Mouse (Mus musculus) forebrain, postnatal 0 days (tissue): ENCODE results near the gene 1110008P14Rik. TPM values are rescaled to one million over a fixed set of nuclear protein-coding genes. Genes with fewer than 3 reads are reported as not detected.

Experiments
- ATAC-seq: fragments of 200-750 bp; cut with Nextera tagmentation; 2 replicates; pipeline ENCODE4 v1.8.0; 2017; ENCODE audit warnings: mild to moderate bottlenecking, moderate library complexity
- DNase-seq: peaks from one replicate; pipeline ENCODE4 v3.0.0-alpha.2; 2015
- H3K27ac ChIP-seq: fragments of 300-500 bp; sonication (generic); 2 replicates; pipeline ENCODE4 v1.5.1; 2014; ENCODE audit warnings: low read depth, mild to moderate bottlenecking, antibody characterized with exemption, low read length, moderate library complexity, mixed read lengths
- H3K27me3 ChIP-seq: fragments of 300-500 bp; sonication (generic); 2 replicates; pipeline ENCODE4 v1.6.1; 2014; ENCODE audit warnings: mild to moderate bottlenecking, low read length, mixed read lengths; ENCODE audit not compliant: insufficient read depth
- H3K36me3 ChIP-seq: fragments of 300-500 bp; sonication (generic); 2 replicates; pipeline ENCODE4 v1.6.1; 2014; ENCODE audit warnings: mild to moderate bottlenecking, moderate library complexity; ENCODE audit not compliant: insufficient read depth
- H3K4me1 ChIP-seq: fragments of 300-500 bp; sonication (generic); 2 replicates; pipeline ENCODE4 v1.6.1; 2014; ENCODE audit warnings: antibody characterized with exemption; ENCODE audit not compliant: insufficient read depth
- H3K4me2 ChIP-seq: fragments of 300-500 bp; sonication (generic); 2 replicates; pipeline ENCODE4 v1.6.1; 2014; ENCODE audit warnings: low read depth, mild to moderate bottlenecking, moderate library complexity
- H3K4me3 ChIP-seq: fragments of 300-500 bp; sonication (generic); 2 replicates; pipeline ENCODE4 v1.5.1; 2014; ENCODE audit warnings: low read depth, low read length, mixed read lengths
- H3K9ac ChIP-seq: fragments of 300-500 bp; sonication (generic); 2 replicates; pipeline ENCODE4 v1.6.1; 2014; ENCODE audit warnings: mild to moderate bottlenecking
- H3K9me3 ChIP-seq: fragments of 300-500 bp; sonication (generic); 2 replicates; pipeline ENCODE4 v1.6.1; 2016; ENCODE audit warnings: low read length
- CTCF ChIP-seq: sonication (generic); IDR thresholded peaks from 2 replicates; pipeline ENCODE4 v1.5.1; 2016; ENCODE audit warnings: antibody characterized with exemption, control low read depth, low read depth
- WGBS: fragments of 180-500 bp; shearing (Covaris S2); extraction: QIAGEN DNeasy Blood & Tissue Kit; methylation state at CpG from one replicate; pipeline ENCODE4 v1.1.7; 2014; 5-methylcytosine and 5-hydroxymethylcytosine counted together
- polyA plus RNA-seq: library from polyadenylated mRNA; unstranded; fragments of >200 nt; fragmentation: Nextera tagmentation; extraction: Ambion mirVana; gene quantifications from 2 replicates; pipeline ENCODE4 v1.2.1, GENCODE M21; 2015
- total RNA-seq: library from RNA; depleted of rRNA; stranded (reverse); fragments of >200 nt; gene quantifications from 2 replicates; pipeline ENCODE4 v1.2.3, GENCODE M21; 2014; rRNA removed

Gene 1110008P14Rik
- total RNA-seq, result 197 and 210 TPM in 2 replicates
- polyA plus RNA-seq, result 160 and 186 TPM in 2 replicates

GRCm38 (mm10) chr2:32381775-32382223 lies at the start of gene 1110008P14Rik:
TSS of gene 1110008P14Rik (minus strand) at chr2:32381938.
- H3K27ac ChIP-seq, result no peak within 1 kb of the TSS; the same call in 1 of the 2 replicates
- DNase-seq (peak; percentile 88), ATAC-seq (peak; percentile 93)
- peak within 1 kb of the TSS; percentile 63 for H3K9ac ChIP-seq
- H3K27me3 ChIP-seq, result no peaks in the 10 kb centered on the region
- H3K9me3 ChIP-seq, result no peaks in the 10 kb centered on the region
- WGBS, result under 1% methylated on average over 41 of the region's 47 CpGs
- peak within 1 kb of the TSS; percentile 69 for H3K4me3 ChIP-seq
- H3K4me1 ChIP-seq, result peaks cover 5% of the 10 kb centered on the region; the same call in 1 of the 2 replicates
- H3K36me3 ChIP-seq, result peaks cover 32% of the 10 kb centered on the region
- peak within 1 kb of the TSS; percentile 91 for H3K4me2 ChIP-seq
- no peak for TF ChIP-seq CTCF

GRCm38 (mm10) chr2:32430701-32431676 lies 49.3 kb upstream of the 1110008P14Rik start:
- H3K4me1 ChIP-seq, result peaks cover 27% of the 10 kb centered on the region
- DNase-seq (peak; percentile 93), ATAC-seq (peak; percentile 96)
- no peak for TF ChIP-seq CTCF
- no peaks in the 10 kb centered on the region for H3K9me3 ChIP-seq
- H3K36me3 ChIP-seq, result no peaks in the 10 kb centered on the region
- peak overlapping the region; percentile 62 for H3K9ac ChIP-seq
- peak overlapping the region; percentile 87 for H3K27ac ChIP-seq
- H3K27me3 ChIP-seq, result no peaks in the 10 kb centered on the region
- 5% methylated on average over 18 of the region's 18 CpGs for WGBS
- H3K4me2 ChIP-seq, result peak overlapping the region; percentile 78
- H3K4me3 ChIP-seq, result peak overlapping the region; percentile 48

- TF ChIP-seq CTCF, result no peak
- H3K9me3 ChIP-seq, result no peaks in the 10 kb centered on the region
- no peak for DNase-seq
- peaks cover 30% of the 10 kb centered on the region for H3K4me1 ChIP-seq
- H3K27ac ChIP-seq, result peak overlapping the region; percentile 78
- no peak for ATAC-seq
- WGBS, result 58% methylated on average over 4 of the region's 4 CpGs
- H3K27me3 ChIP-seq, result no peaks in the 10 kb centered on the region
- peak overlapping the region; percentile 37 for H3K4me3 ChIP-seq
- peak overlapping the region; percentile 49 for H3K9ac ChIP-seq
- H3K4me2 ChIP-seq, result peak overlapping the region; percentile 78
- no peaks in the 10 kb centered on the region for H3K36me3 ChIP-seq
Measured at GRCm38 (mm10) chr2:32429215-32429891, 47.6 kb upstream of the 1110008P14Rik start.

GRCm38 (mm10) chr2:32428262-32428722 lies 46.6 kb upstream of the 1110008P14Rik start:
- 14% methylated on average over 8 of the region's 8 CpGs for WGBS
- peak overlapping the region; percentile 78 for H3K4me2 ChIP-seq
- ATAC-seq (peak; percentile 88), DNase-seq (peak; percentile 86)
- H3K27me3 ChIP-seq, result no peaks in the 10 kb centered on the region
- peak overlapping the region; percentile 49 for H3K9ac ChIP-seq
- peak overlapping the region; percentile 78 for H3K27ac ChIP-seq
- H3K4me1 ChIP-seq, result peaks cover 39% of the 10 kb centered on the region
- TF ChIP-seq CTCF, result no peak
- peak overlapping the region; percentile 37 for H3K4me3 ChIP-seq
- no peaks in the 10 kb centered on the region for H3K9me3 ChIP-seq
- H3K36me3 ChIP-seq, result no peaks in the 10 kb centered on the region

GRCm38 (mm10) chr2:32427720-32428119 lies 46.0 kb upstream of the 1110008P14Rik start:
- H3K9me3 ChIP-seq, result no peaks in the 10 kb centered on the region
- H3K4me1 ChIP-seq, result peaks cover 39% of the 10 kb centered on the region
- H3K36me3 ChIP-seq, result no peaks in the 10 kb centered on the region
- ATAC-seq, result no peak
- peak overlapping the region; percentile 78 for H3K4me2 ChIP-seq
- DNase-seq, result no peak
- 69% methylated on average over 5 of the region's 5 CpGs for WGBS
- H3K27me3 ChIP-seq, result no peaks in the 10 kb centered on the region
- peak overlapping the region; percentile 37 for H3K4me3 ChIP-seq
- peak overlapping the region; percentile 78 for H3K27ac ChIP-seq
- H3K9ac ChIP-seq, result 0 out of 2 replicates have a peak overlapping the region, but pooled peaks have one; percentile 49
- no peak for TF ChIP-seq CTCF

- no peak for ATAC-seq
- H3K4me1 ChIP-seq, result peaks cover 37% of the 10 kb centered on the region
- DNase-seq, result no peak
- TF ChIP-seq CTCF, result no peak
- H3K4me2 ChIP-seq, result no peak overlapping the region
- no peaks in the 10 kb centered on the region for H3K9me3 ChIP-seq
- WGBS, result 100% methylated on average over 1 of the region's 1 CpGs
- 0 out of 2 replicates have a peak, but pooled peaks cover 3% of the 10 kb centered on the region for H3K36me3 ChIP-seq
- H3K27me3 ChIP-seq, result no peaks in the 10 kb centered on the region
- no peak overlapping the region for H3K4me3 ChIP-seq
- H3K27ac ChIP-seq, result no peak overlapping the region
- H3K9ac ChIP-seq, result no peak overlapping the region
Measured at GRCm38 (mm10) chr2:32426141-32426540, 44.4 kb upstream of the 1110008P14Rik start.
